Mouse (Mus musculus): ENCODE results near the gene Erg. TPM values are rescaled to one million over a fixed set of nuclear protein-coding genes. Genes with fewer than 3 reads are reported as not detected.

Erg gene
- polyA plus RNA-seq, 1 experiment from 2014 or later: 3.4 TPM

GRCm38 (mm10) chr16:95436611-95437010 lies 149.8 kb downstream of the Erg start:
- ATAC-seq (ENCODE audit: low FRiP score): no peak
- H3K27me3 ChIP-seq (ENCODE audit: control insufficient read depth, insufficient read depth, low read length): no peaks in the 10 kb centered on the region
- no peaks in the 10 kb centered on the region for H3K9me3 ChIP-seq (ENCODE audit: control insufficient read depth, low read length)
- H3K36me3 ChIP-seq (ENCODE audit: control insufficient read depth, insufficient read depth, low read length): no peaks in the 10 kb centered on the region
- DNase-seq (ENCODE audit: low spot score): no peak
- H3K27ac ChIP-seq (ENCODE audit: low read depth, low read length): no peak overlapping the region
- H3K9ac ChIP-seq (ENCODE audit: low read depth, low read length): no peak overlapping the region
- H3K4me1 ChIP-seq (replicated peaks; ENCODE audit: control insufficient read depth, insufficient read depth, low read length): no peaks in the 10 kb centered on the region
- 89% methylated on average over 8 of the region's 8 CpGs for WGBS
- no peak overlapping the region for H3K4me3 ChIP-seq (ENCODE audit: low read depth, low read length)
- no peak overlapping the region for H3K4me2 ChIP-seq (replicated peaks; ENCODE audit: low read depth, low read length)

GRCm38 (mm10) chr16:95436051-95436450 lies 150.3 kb downstream of the Erg start:
- 63% methylated on average over 4 of the region's 4 CpGs for WGBS

GRCm38 (mm10) chr16:95434434-95434833 lies 152.0 kb downstream of the Erg start:
- no peak overlapping the region for H3K4me3 ChIP-seq (ENCODE audit: low read depth, low read length)
- no peaks in the 10 kb centered on the region for H3K4me1 ChIP-seq (replicated peaks; ENCODE audit: control insufficient read depth, insufficient read depth, low read length)
- ATAC-seq (ENCODE audit: low FRiP score) (no peak), DNase-seq (ENCODE audit: low spot score) (no peak)
- no peaks in the 10 kb centered on the region for H3K9me3 ChIP-seq (ENCODE audit: control insufficient read depth, low read length)
- no peaks in the 10 kb centered on the region for H3K27me3 ChIP-seq (ENCODE audit: control insufficient read depth, insufficient read depth, low read length)
- H3K27ac ChIP-seq (ENCODE audit: low read depth, low read length): no peak overlapping the region
- no peak overlapping the region for H3K4me2 ChIP-seq (replicated peaks; ENCODE audit: low read depth, low read length)
- no peaks in the 10 kb centered on the region for H3K36me3 ChIP-seq (ENCODE audit: control insufficient read depth, insufficient read depth, low read length)
- 95% methylated on average over 8 of the region's 8 CpGs for WGBS
- H3K9ac ChIP-seq (ENCODE audit: low read depth, low read length): no peak overlapping the region

More at GRCm38 (mm10) chr16:95436051-95436450, 150.3 kb downstream of the Erg start:
- ATAC-seq (ENCODE audit: low FRiP score) (no peak), DNase-seq (ENCODE audit: low spot score) (peak; percentile 22)
- Histone ChIP-seq H3K4me2 (replicated peaks; ENCODE audit: low read depth, low read length) (no peak overlapping the region), H3K4me3 (ENCODE audit: low read depth, low read length) (no peak overlapping the region), H3K36me3 (ENCODE audit: control insufficient read depth, insufficient read depth, low read length) (no peaks in the 10 kb centered on the region), H3K9me3 (ENCODE audit: control insufficient read depth, low read length) (no peaks in the 10 kb centered on the region), H3K27ac (ENCODE audit: low read depth, low read length) (no peak overlapping the region), H3K4me1 (replicated peaks; ENCODE audit: control insufficient read depth, insufficient read depth, low read length) (no peaks in the 10 kb centered on the region), H3K27me3 (ENCODE audit: control insufficient read depth, insufficient read depth, low read length) (no peaks in the 10 kb centered on the region), H3K9ac (ENCODE audit: low read depth, low read length) (no peak overlapping the region)

- no peak overlapping the region for H3K4me3 ChIP-seq (ENCODE audit: low read depth, low read length)
- DNase-seq (ENCODE audit: low spot score): no peak
- no peak overlapping the region for H3K27ac ChIP-seq (ENCODE audit: low read depth, low read length)
- H3K9me3 ChIP-seq (ENCODE audit: control insufficient read depth, low read length): no peaks in the 10 kb centered on the region
- no peaks in the 10 kb centered on the region for H3K36me3 ChIP-seq (ENCODE audit: control insufficient read depth, insufficient read depth, low read length)
- 90% methylated on average over 2 of the region's 2 CpGs for WGBS
- ATAC-seq (ENCODE audit: low FRiP score): no peak
- no peaks in the 10 kb centered on the region for H3K27me3 ChIP-seq (ENCODE audit: control insufficient read depth, insufficient read depth, low read length)
- no peak overlapping the region for H3K4me2 ChIP-seq (replicated peaks; ENCODE audit: low read depth, low read length)
- H3K9ac ChIP-seq (ENCODE audit: low read depth, low read length): no peak overlapping the region
- H3K4me1 ChIP-seq (replicated peaks; ENCODE audit: control insufficient read depth, insufficient read depth, low read length): no peaks in the 10 kb centered on the region
Measured at GRCm38 (mm10) chr16:95432540-95432971, 153.8 kb downstream of the Erg start.

GRCm38 (mm10) chr16:95429851-95430250 lies 156.5 kb downstream of the Erg start:
- 89% methylated on average over 3 of the region's 3 CpGs for WGBS
- ATAC-seq (ENCODE audit: low FRiP score) (no peak), DNase-seq (ENCODE audit: low spot score) (no peak)
- Histone ChIP-seq H3K9me3 (ENCODE audit: control insufficient read depth, low read length) (no peaks in the 10 kb centered on the region), H3K9ac (ENCODE audit: low read depth, low read length) (no peak overlapping the region), H3K27ac (ENCODE audit: low read depth, low read length) (no peak overlapping the region), H3K4me1 (replicated peaks; ENCODE audit: control insufficient read depth, insufficient read depth, low read length) (no peaks in the 10 kb centered on the region), H3K4me2 (replicated peaks; ENCODE audit: low read depth, low read length) (no peak overlapping the region), H3K4me3 (ENCODE audit: low read depth, low read length) (no peak overlapping the region), H3K27me3 (ENCODE audit: control insufficient read depth, insufficient read depth, low read length) (no peaks in the 10 kb centered on the region), H3K36me3 (ENCODE audit: control insufficient read depth, insufficient read depth, low read length) (no peaks in the 10 kb centered on the region)

- Histone ChIP-seq H3K9me3 (ENCODE audit: control insufficient read depth, low read length) (no peaks in the 10 kb centered on the region), H3K27me3 (ENCODE audit: control insufficient read depth, insufficient read depth, low read length) (no peaks in the 10 kb centered on the region), H3K4me1 (replicated peaks; ENCODE audit: control insufficient read depth, insufficient read depth, low read length) (no peaks in the 10 kb centered on the region), H3K36me3 (ENCODE audit: control insufficient read depth, insufficient read depth, low read length) (no peaks in the 10 kb centered on the region), H3K27ac (ENCODE audit: low read depth, low read length) (no peak overlapping the region), H3K4me3 (ENCODE audit: low read depth, low read length) (no peak overlapping the region), H3K4me2 (replicated peaks; ENCODE audit: low read depth, low read length) (no peak overlapping the region), H3K9ac (ENCODE audit: low read depth, low read length) (no peak overlapping the region)
- 88% methylated on average over 5 of the region's 5 CpGs for WGBS
- ATAC-seq (ENCODE audit: low FRiP score) (no peak), DNase-seq (ENCODE audit: low spot score) (no peak)
Measured at GRCm38 (mm10) chr16:95428239-95428638, 158.2 kb downstream of the Erg start.

- H3K36me3 ChIP-seq (ENCODE audit: control insufficient read depth, insufficient read depth, low read length): no peaks in the 10 kb centered on the region
- no peak overlapping the region for H3K9ac ChIP-seq (ENCODE audit: low read depth, low read length)
- 89% methylated on average over 10 of the region's 10 CpGs for WGBS
- no peaks in the 10 kb centered on the region for H3K27me3 ChIP-seq (ENCODE audit: control insufficient read depth, insufficient read depth, low read length)
- no peaks in the 10 kb centered on the region for H3K9me3 ChIP-seq (ENCODE audit: control insufficient read depth, low read length)
- no peak overlapping the region for H3K27ac ChIP-seq (ENCODE audit: low read depth, low read length)
- DNase-seq (ENCODE audit: low spot score) (no peak), ATAC-seq (ENCODE audit: low FRiP score) (no peak)
- no peaks in the 10 kb centered on the region for H3K4me1 ChIP-seq (replicated peaks; ENCODE audit: control insufficient read depth, insufficient read depth, low read length)
- no peak overlapping the region for H3K4me2 ChIP-seq (replicated peaks; ENCODE audit: low read depth, low read length)
- no peak overlapping the region for H3K4me3 ChIP-seq (ENCODE audit: low read depth, low read length)
Measured at GRCm38 (mm10) chr16:95427512-95427911, 158.9 kb downstream of the Erg start.

- no peaks in the 10 kb centered on the region for H3K9me3 ChIP-seq (ENCODE audit: control insufficient read depth, low read length)
- H3K4me2 ChIP-seq (replicated peaks; ENCODE audit: low read depth, low read length): no peak overlapping the region
- WGBS: 69% methylated on average over 5 of the region's 5 CpGs
- H3K4me3 ChIP-seq (ENCODE audit: low read depth, low read length): no peak overlapping the region
- H3K9ac ChIP-seq (ENCODE audit: low read depth, low read length): no peak overlapping the region
- ATAC-seq (ENCODE audit: low FRiP score) (no peak), DNase-seq (ENCODE audit: low spot score) (no peak)
- H3K27me3 ChIP-seq (ENCODE audit: control insufficient read depth, insufficient read depth, low read length): no peaks in the 10 kb centered on the region
- no peaks in the 10 kb centered on the region for H3K36me3 ChIP-seq (ENCODE audit: control insufficient read depth, insufficient read depth, low read length)
- no peaks in the 10 kb centered on the region for H3K4me1 ChIP-seq (replicated peaks; ENCODE audit: control insufficient read depth, insufficient read depth, low read length)
- H3K27ac ChIP-seq (ENCODE audit: low read depth, low read length): no peak overlapping the region
Measured at GRCm38 (mm10) chr16:95422658-95423073, 163.7 kb downstream of the Erg start.

GRCm38 (mm10) chr16:95421235-95421886 lies 165.0 kb downstream of the Erg start:
- Histone ChIP-seq H3K4me1 (replicated peaks; ENCODE audit: control insufficient read depth, insufficient read depth, low read length) (no peaks in the 10 kb centered on the region), H3K4me2 (replicated peaks; ENCODE audit: low read depth, low read length) (no peak overlapping the region), H3K27ac (ENCODE audit: low read depth, low read length) (no peak overlapping the region), H3K9ac (ENCODE audit: low read depth, low read length) (no peak overlapping the region), H3K27me3 (ENCODE audit: control insufficient read depth, insufficient read depth, low read length) (no peaks in the 10 kb centered on the region), H3K9me3 (ENCODE audit: control insufficient read depth, low read length) (no peaks in the 10 kb centered on the region), H3K4me3 (ENCODE audit: low read depth, low read length) (no peak overlapping the region), H3K36me3 (ENCODE audit: control insufficient read depth, insufficient read depth, low read length) (no peaks in the 10 kb centered on the region)
- 61% methylated on average over 7 of the region's 7 CpGs for WGBS
- no peak for ATAC-seq (ENCODE audit: low FRiP score)
- DNase-seq (ENCODE audit: low spot score): no peak
